Mouse (Mus musculus) midbrain, embryonic 15.5 days (tissue): Measurements from ENCODE around the gene Tas1r2. TPM values are rescaled to one million over a fixed set of nuclear protein-coding genes. Genes with fewer than 3 reads are reported as not detected.

Experiments
- ATAC-seq: fragments of 200-750 bp; cut with Nextera tagmentation; replicated peaks from 2 replicates; pipeline ENCODE4 v1.8.0; 2017; ENCODE audit warnings: moderate TSS enrichment
- H3K27ac ChIP-seq: fragments of 300-500 bp; sonication (generic); 2 replicates; pipeline ENCODE4 v1.5.1; 2015; ENCODE audit warnings: mild to moderate bottlenecking, inconsistent platforms
- H3K27me3 ChIP-seq: fragments of 300-500 bp; sonication (generic); replicated peaks from 2 replicates; pipeline ENCODE4 v1.6.1; 2015; ENCODE audit warnings: inconsistent platforms
- H3K36me3 ChIP-seq: fragments of 300-500 bp; sonication (generic); replicated peaks from 2 replicates; pipeline ENCODE4 v1.6.1; 2015; ENCODE audit warnings: inconsistent platforms
- H3K4me1 ChIP-seq: fragments of 300-500 bp; sonication (generic); 2 replicates; pipeline ENCODE4 v1.6.1; 2015; ENCODE audit warnings: inconsistent platforms
- H3K4me2 ChIP-seq: fragments of 300-500 bp; sonication (generic); 2 replicates; pipeline ENCODE4 v1.6.1; 2015; ENCODE audit warnings: inconsistent platforms, mild to moderate bottlenecking, moderate library complexity
- H3K4me3 ChIP-seq: fragments of 300-500 bp; sonication (generic); 2 replicates; pipeline ENCODE4 v1.5.1; 2015; ENCODE audit warnings: mild to moderate bottlenecking, inconsistent platforms
- H3K9ac ChIP-seq: fragments of 300-500 bp; sonication (generic); 2 replicates; pipeline ENCODE4 v1.6.1; 2015; ENCODE audit warnings: mild to moderate bottlenecking, inconsistent platforms
- H3K9me3 ChIP-seq: fragments of 300-500 bp; sonication (generic); 2 replicates; pipeline ENCODE4 v1.6.1; 2016; ENCODE audit warnings: inconsistent platforms
- WGBS: fragments of 180-500 bp; shearing (Covaris S2); methylation state at CpG from one replicate; pipeline ENCODE4 v1.1.7; 2015; ENCODE audit warnings: mixed read lengths; 5-methylcytosine and 5-hydroxymethylcytosine counted together
- polyA plus RNA-seq: library from polyadenylated mRNA; unstranded; fragments of >200 nt; fragmentation: Nextera tagmentation; extraction: Ambion mirVana; gene quantifications from 2 replicates; pipeline ENCODE4 v1.2.1, GENCODE M21; 2015

Gene Tas1r2
- polyA plus RNA-seq, 1 experiment from 2014 or later = not detected

DNA sequence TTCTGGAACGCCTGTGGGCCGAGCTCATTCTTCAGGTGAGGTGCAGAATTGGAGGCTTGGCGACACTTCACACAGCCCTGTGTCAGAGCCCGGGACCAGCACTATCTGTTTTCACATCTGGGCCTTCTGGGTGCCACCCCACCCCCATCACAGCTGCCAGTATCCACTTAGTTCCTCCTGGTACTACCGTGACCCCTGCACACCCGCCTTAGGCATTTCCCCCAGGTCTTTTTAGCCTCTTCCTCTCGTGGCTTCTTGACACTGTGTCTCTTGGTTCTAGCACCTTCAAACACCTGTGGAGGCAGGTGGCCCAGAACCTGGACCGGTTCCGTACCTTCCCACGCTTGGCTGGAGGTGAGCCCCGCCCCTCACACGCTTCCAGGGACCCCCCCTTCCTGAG lies 13.0 kb upstream of the Tas1r2 start:
- no peak for ATAC-seq
- no peak overlapping the region for H3K4me3 ChIP-seq
- H3K27me3 ChIP-seq = peaks cover 6% of the 10 kb centered on the region; the same call in 1 of the 2 replicates
- peaks cover 24% of the 10 kb centered on the region for H3K4me1 ChIP-seq
- no peaks in the 10 kb centered on the region for H3K9me3 ChIP-seq
- 69% methylated on average over 12 of the region's 12 CpGs for WGBS
- H3K4me2 ChIP-seq = no peak overlapping the region
- no peak overlapping the region for H3K9ac ChIP-seq
- no peak overlapping the region for H3K27ac ChIP-seq
- H3K36me3 ChIP-seq = peaks cover 8% of the 10 kb centered on the region; the same call in 1 of the 2 replicates

DNA sequence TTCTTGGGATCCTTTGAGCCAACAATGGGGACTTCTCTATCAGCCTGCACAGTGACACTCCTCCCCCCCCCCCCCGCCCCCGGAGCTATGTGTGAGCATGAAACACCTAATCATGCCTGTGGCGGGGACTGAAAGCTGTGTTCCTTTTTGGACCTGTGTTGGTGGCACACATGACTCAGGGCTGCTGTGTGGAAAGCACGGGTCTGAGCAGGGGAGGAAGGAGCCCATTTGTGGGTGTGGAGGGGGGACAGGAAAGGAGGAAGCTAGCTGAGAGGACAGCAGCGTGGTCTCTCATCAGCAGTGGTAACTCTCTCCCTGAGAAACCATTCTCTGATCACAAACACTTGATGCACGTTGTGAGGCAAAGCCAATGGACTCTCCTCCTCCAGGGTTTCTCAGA lies 12.6 kb upstream of the Tas1r2 start:
- no peak overlapping the region for H3K9ac ChIP-seq

DNA sequence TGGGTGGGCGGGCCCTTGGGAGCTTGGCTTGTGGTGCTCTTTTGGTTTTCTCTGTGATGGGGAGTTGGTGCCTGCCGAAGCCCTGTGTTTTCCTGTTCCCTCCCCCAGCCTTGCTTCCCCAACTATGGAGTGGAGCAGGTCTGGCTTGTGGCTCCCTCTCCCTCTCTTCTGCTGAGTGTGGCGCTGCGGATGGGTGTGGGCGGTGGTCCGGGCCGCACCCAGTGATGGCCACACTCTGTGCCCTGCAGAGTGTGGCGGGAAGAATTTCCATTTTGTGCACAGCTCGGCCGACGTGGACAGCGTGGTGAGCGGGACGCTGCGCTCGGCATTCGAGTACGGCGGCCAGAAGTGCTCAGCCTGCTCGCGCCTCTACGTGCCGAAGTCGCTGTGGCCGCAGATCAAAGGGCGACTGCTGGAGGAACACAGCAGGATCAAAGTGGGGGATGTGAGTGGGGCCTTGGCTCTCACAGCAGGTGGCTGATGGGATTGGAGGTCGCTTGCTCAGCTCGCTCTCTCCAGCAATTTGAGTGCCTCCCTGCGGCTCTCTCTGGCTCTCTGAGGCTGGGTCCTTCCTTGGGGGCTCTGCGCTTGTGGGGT lies 11.4 kb upstream of the Tas1r2 start:
- WGBS = 3% methylated on average over 30 of the region's 30 CpGs
- peak overlapping the region; percentile 60; the same call in 1 of the 2 replicates for H3K27ac ChIP-seq

More for the DNA sequence above, 12.6 kb upstream of the Tas1r2 start:
- 53% methylated on average over 6 of the region's 6 CpGs for WGBS
- Histone ChIP-seq H3K27ac (no peak overlapping the region), H3K4me1 (peaks cover 24% of the 10 kb centered on the region), H3K36me3 (peaks cover 10% of the 10 kb centered on the region; the same call in 1 of the 2 replicates), H3K27me3 (peaks cover 6% of the 10 kb centered on the region; the same call in 1 of the 2 replicates), H3K9me3 (no peaks in the 10 kb centered on the region), H3K4me2 (no peak overlapping the region), H3K4me3 (no peak overlapping the region)
- ATAC-seq = no peak

DNA sequence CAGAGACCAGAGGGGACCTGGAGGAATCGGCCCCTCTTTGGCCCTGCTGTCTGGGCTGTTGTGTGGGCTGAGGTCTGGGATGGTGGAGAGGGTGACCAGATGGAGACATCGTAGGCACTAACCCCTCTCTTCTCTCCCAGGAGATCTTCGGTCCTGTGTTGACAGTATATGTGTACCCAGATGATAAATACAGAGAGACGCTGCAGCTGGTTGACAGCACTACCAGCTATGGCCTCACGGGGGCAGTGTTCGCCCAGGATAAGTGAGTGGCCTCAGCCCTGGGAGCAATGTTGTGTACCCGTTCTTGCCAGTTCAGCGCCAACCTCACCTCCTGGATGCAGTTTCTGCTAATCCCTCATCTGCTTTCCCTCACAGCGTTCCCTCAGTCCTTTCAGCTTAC lies 9.4 kb upstream of the Tas1r2 start:
- Histone ChIP-seq H3K27me3 (peaks cover 6% of the 10 kb centered on the region; the same call in 1 of the 2 replicates), H3K36me3 (peaks cover 6% of the 10 kb centered on the region), H3K4me1 (peaks cover 24% of the 10 kb centered on the region), H3K9me3 (no peaks in the 10 kb centered on the region), H3K27ac (no peak overlapping the region), H3K4me2 (no peak overlapping the region), H3K9ac (no peak overlapping the region), H3K4me3 (no peak overlapping the region)
- 16% methylated on average over 9 of the region's 9 CpGs for WGBS
- ATAC-seq = peak; percentile 41

More for the DNA sequence above, 11.4 kb upstream of the Tas1r2 start:
- Histone ChIP-seq H3K9me3 (no peaks in the 10 kb centered on the region), H3K4me1 (peaks cover 24% of the 10 kb centered on the region), H3K27me3 (peaks cover 6% of the 10 kb centered on the region; the same call in 1 of the 2 replicates), H3K4me2 (peak overlapping the region; percentile 43), H3K36me3 (peaks cover 11% of the 10 kb centered on the region; the same call in 1 of the 2 replicates), H3K9ac (peak overlapping the region; percentile 26), H3K4me3 (peak overlapping the region; percentile 12; the same call in 1 of the 2 replicates)
- ATAC-seq = peak; percentile 43

DNA sequence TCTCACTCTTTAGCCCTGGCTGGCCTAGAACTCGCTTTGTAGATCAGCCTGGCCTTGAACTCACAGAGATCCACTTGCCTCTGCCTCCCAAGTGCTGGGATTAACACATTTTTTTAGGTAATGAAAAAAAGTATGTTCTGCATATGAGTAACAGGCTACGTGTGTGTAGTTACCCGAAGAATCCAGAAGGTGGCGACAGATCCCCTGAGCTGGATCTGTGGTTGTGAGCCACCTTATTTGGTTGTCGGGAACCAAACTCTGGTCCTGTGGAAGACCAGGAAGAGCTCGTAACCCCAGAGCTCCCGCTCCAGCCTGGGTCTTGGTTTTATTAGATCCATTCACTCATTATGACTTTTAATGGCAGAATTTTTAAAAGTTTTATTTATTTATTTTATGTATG lies 6.4 kb upstream of the Tas1r2 start:
- Histone ChIP-seq H3K9ac (no peak overlapping the region), H3K4me1 (peaks cover 8% of the 10 kb centered on the region), H3K27ac (no peak overlapping the region), H3K9me3 (no peaks in the 10 kb centered on the region), H3K27me3 (peaks cover 6% of the 10 kb centered on the region; the same call in 1 of the 2 replicates), H3K36me3 (peaks cover 6% of the 10 kb centered on the region), H3K4me2 (no peak overlapping the region), H3K4me3 (no peak overlapping the region)
- WGBS = 83% methylated on average over 7 of the region's 7 CpGs
- ATAC-seq = no peak

DNA sequence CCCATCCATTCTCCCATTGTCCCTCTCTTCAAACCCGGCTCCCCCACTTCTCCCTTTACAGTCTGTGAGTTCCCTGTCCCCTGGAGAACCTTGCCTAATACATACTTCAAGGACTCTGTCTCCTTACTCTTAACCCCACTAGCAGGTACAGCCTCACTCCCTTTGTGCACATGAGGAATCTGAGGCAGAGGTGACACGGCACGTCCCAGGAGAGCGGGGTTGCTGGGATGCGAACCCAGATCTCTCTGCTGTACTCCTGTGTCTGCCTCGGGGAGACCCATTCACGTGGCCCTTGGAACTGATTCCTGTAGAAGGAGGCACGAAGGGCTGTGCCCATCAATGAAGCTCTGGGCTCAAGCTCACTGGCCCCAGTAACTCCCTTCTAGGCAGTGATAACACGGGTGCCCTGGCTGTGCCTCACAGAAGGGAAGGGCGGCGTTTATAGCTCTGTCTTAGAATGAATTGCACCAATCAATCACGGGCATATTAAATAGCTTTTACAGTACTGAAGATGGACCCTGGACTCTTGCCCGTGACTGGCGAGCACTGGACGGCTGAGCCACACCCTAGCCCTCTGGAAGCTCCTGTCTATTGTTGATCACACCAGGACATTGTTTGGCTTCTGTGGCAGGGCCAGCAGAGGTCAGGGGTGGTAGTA lies 3.1 kb upstream of the Tas1r2 start:
- no peak for ATAC-seq
- no peaks in the 10 kb centered on the region for H3K27me3 ChIP-seq
- H3K36me3 ChIP-seq = peaks cover 6% of the 10 kb centered on the region; the same call in 1 of the 2 replicates
- H3K4me3 ChIP-seq = no peak overlapping the region
- H3K4me1 ChIP-seq = no peaks in the 10 kb centered on the region
- WGBS = 83% methylated on average over 15 of the region's 15 CpGs
- H3K9me3 ChIP-seq = no peaks in the 10 kb centered on the region
- H3K27ac ChIP-seq = no peak overlapping the region
- no peak overlapping the region for H3K4me2 ChIP-seq
- no peak overlapping the region for H3K9ac ChIP-seq

DNA sequence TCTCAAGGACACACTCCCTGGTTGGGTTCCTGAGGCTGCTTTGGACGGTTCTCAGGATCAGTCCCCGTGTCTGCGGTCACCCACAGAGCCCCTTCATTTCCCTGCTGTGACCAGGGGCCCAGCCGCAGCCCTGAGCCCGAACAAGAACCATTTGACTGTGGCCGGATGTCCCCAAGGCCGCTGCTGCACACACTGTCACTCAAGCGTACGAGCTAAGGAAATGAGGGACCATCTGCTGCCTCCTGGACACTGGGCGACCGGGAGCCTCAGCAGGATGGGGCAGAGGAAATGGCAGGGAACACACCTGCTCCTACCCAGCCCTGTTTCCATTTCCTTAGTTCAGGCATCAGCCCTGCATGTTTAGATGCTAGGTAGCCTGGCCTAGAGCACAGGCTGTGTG lies 2.4 kb upstream of the Tas1r2 start:
- 51% methylated on average over 11 of the region's 11 CpGs for WGBS
- Histone ChIP-seq H3K27me3 (no peaks in the 10 kb centered on the region), H3K27ac (no peak overlapping the region), H3K9me3 (no peaks in the 10 kb centered on the region), H3K9ac (no peak overlapping the region), H3K36me3 (peaks cover 3% of the 10 kb centered on the region; the same call in 1 of the 2 replicates), H3K4me2 (no peak overlapping the region), H3K4me3 (no peak overlapping the region), H3K4me1 (no peaks in the 10 kb centered on the region)
- ATAC-seq = no peak

DNA sequence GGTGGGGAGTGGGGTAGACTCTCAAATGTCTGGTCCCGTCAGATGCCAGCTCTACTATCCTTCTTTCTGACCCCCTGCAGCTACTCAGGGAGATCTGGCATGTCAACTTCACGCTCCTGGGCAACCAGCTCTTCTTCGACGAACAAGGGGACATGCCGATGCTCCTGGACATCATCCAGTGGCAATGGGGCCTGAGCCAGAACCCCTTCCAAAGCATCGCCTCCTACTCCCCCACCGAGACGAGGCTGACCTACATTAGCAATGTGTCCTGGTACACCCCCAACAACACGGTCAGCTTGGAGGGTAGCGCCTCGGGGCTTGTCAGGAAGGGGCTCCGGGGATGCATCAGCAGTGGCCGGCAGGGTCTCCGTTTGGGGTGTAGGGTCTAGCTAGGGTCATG lies 8.6 kb downstream of the Tas1r2 start:
- 85% methylated on average over 14 of the region's 14 CpGs for WGBS
- Histone ChIP-seq H3K9ac (no peak overlapping the region), H3K27me3 (no peaks in the 10 kb centered on the region; the same call in 1 of the 2 replicates), H3K4me2 (no peak overlapping the region), H3K27ac (no peak overlapping the region), H3K9me3 (no peaks in the 10 kb centered on the region), H3K4me1 (no peaks in the 10 kb centered on the region), H3K36me3 (no peaks in the 10 kb centered on the region), H3K4me3 (no peak overlapping the region)
- no peak for ATAC-seq

DNA sequence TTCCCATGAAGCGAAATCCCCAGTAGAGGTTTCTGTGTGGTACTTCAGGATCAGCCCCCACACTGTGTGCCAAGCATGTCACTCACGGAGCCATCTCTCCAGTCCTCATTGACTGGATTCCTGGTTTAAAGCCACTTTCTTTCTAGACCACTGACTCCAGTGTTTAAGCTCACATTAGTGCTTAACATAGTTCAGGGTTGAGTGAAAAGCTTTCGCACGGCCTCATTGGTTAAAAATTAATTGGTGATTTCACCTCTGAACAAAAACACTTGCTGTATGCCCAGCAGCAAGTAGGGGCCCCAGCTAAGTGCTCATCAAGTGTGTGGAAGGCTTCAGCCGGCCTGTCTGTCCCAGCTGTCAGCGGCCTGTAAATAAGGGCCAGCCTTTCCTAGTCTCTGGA lies 14.3 kb downstream of the Tas1r2 start:
- no peaks in the 10 kb centered on the region for H3K4me1 ChIP-seq
- no peak overlapping the region for H3K4me2 ChIP-seq
- H3K27me3 ChIP-seq = no peaks in the 10 kb centered on the region; the same call in 1 of the 2 replicates
- no peak overlapping the region for H3K4me3 ChIP-seq
- H3K9me3 ChIP-seq = no peaks in the 10 kb centered on the region
- H3K9ac ChIP-seq = no peak overlapping the region
- 57% methylated on average over 6 of the region's 6 CpGs for WGBS
- H3K36me3 ChIP-seq = no peaks in the 10 kb centered on the region
- no peak for ATAC-seq
- no peak overlapping the region for H3K27ac ChIP-seq

DNA sequence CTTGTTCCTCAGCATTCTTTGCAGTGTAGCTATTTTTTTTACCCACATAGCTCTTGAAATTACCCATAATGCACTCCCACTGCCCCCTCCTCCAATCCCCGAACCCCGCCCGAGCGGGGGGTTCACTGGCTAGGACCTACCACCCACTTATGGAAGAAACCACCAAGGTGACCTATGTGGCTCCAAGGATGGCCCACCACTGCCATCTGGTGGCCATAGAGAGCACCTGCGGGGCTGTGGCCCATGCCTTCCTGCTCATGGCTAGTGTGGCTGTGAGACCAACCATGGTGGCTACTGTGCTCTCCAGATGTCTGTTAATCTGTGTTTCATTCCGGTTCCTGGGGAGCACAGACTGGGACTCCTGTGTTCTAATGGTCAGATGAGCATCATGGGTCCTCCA lies 16.5 kb downstream of the Tas1r2 start:
- no peaks in the 10 kb centered on the region for H3K9me3 ChIP-seq
- H3K4me1 ChIP-seq = no peaks in the 10 kb centered on the region
- no peak overlapping the region for H3K4me3 ChIP-seq
- no peaks in the 10 kb centered on the region for H3K36me3 ChIP-seq
- no peaks in the 10 kb centered on the region for H3K27me3 ChIP-seq
- H3K4me2 ChIP-seq = no peak overlapping the region
- H3K27ac ChIP-seq = no peak overlapping the region
- no peak overlapping the region for H3K9ac ChIP-seq
- WGBS = 14% methylated on average over 6 of the region's 6 CpGs
- ATAC-seq = no peak

DNA sequence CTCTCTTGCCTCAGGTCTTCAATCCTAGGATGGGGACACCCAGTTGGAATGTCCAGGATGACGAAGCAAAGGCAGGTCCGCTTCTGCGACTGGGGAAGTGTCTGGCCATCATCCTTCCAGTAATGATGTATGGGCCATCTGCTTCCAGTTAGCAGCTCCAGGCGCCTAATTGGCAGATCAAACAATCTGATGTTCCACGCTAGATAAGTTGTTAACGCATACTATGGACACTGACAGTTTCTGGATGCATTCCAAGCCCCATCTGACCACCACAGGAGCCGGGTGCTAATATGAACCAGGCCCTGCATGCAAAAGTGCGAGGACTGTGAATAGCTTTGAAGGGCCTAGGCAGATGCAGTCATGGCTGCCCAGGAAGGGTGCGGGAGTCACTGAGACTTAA lies 22.4 kb downstream of the Tas1r2 start:
- Histone ChIP-seq H3K4me1 (no peaks in the 10 kb centered on the region), H3K9ac (no peak overlapping the region), H3K27ac (no peak overlapping the region), H3K4me2 (no peak overlapping the region), H3K27me3 (no peaks in the 10 kb centered on the region), H3K9me3 (no peaks in the 10 kb centered on the region), H3K36me3 (no peaks in the 10 kb centered on the region), H3K4me3 (no peak overlapping the region)
- no peak for ATAC-seq
- WGBS = 56% methylated on average over 9 of the region's 9 CpGs

DNA sequence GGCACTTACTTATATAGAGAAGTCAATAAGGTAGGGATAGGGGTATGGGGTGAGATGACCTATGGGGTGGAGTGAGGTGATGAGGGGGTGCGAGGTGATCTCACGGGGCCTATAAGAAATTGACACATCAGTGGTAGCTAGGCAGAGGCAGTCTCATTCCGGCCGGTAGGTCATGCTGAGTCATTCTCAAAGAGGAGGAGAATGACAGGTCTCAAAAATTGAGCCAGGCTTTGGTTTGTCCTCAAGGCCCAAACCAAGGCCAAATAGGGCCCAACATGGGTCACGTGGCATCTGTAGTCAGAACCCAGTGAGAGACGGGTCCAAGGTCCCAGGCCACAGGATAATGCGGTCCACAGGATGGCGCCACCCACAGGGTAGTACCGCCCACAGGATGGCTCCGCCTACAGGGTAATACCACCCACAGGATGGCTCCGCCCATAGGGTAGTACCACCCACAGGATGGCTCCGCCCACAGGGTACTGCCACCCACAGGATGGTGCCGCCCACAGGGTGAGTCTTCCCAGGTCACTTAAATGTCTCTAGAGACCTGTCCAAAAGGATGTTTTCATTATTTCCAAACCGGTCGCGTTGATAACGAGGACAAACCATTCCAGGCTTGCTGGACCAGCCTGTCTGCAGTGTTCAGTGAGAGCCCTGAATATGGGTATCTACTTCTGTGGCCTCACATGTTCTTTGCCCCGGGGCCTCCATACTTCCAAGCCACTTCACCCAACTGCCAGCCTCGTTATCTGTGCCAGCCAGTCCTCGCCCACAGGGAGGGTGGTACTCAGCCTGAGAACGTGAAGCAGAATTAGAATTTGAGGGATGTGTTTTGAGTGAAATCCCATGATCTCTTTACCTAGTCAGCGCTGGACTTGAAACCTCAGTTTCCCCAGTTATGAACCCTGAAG lies 30.6 kb downstream of the Tas1r2 start:
- H3K4me3 ChIP-seq = no peak overlapping the region
- no peaks in the 10 kb centered on the region for H3K36me3 ChIP-seq
- no peak overlapping the region for H3K4me2 ChIP-seq
- no peaks in the 10 kb centered on the region for H3K9me3 ChIP-seq
- ATAC-seq = no peak
- H3K27ac ChIP-seq = no peak overlapping the region
- H3K4me1 ChIP-seq = no peaks in the 10 kb centered on the region
- H3K9ac ChIP-seq = no peak overlapping the region
- 73% methylated on average over 22 of the region's 22 CpGs for WGBS
- H3K27me3 ChIP-seq = no peaks in the 10 kb centered on the region
